Mouse (Mus musculus) heart, embryonic 11.5 days (tissue): Measurements from ENCODE around the gene Gm773. TPM values are rescaled to one million over a fixed set of nuclear protein-coding genes. Genes with fewer than 3 reads are reported as not detected.
"Not testable (repeated sequence)": the region's sequence is repeated elsewhere in the genome, so short reads cannot be mapped to it uniquely, and the experiment has no call there.

Experiments used
- ATAC-seq: fragments of 200-750 bp; cut with Nextera tagmentation; replicated peaks from 2 replicates; pipeline ENCODE4 v1.8.0; 2017; ENCODE audit warnings: moderate library complexity; ENCODE audit not compliant: insufficient number of reproducible peaks, low FRiP score, low TSS enrichment
- H3K27ac ChIP-seq: fragments of 300-500 bp; sonication (generic); 2 replicates; pipeline ENCODE4 v1.5.1; 2014; ENCODE audit warnings: mild to moderate bottlenecking, low read depth, low read length
- H3K27me3 ChIP-seq: fragments of 300-500 bp; sonication (generic); 2 replicates; pipeline ENCODE4 v1.6.1; 2014; ENCODE audit warnings: mild to moderate bottlenecking, low read length, mixed read lengths; ENCODE audit not compliant: control insufficient read depth, insufficient read depth
- H3K36me3 ChIP-seq: fragments of 300-500 bp; sonication (generic); 2 replicates; pipeline ENCODE4 v1.6.1; 2014; ENCODE audit warnings: mild to moderate bottlenecking, low read length, moderate library complexity, mixed read lengths; ENCODE audit not compliant: control insufficient read depth, insufficient read depth
- H3K4me1 ChIP-seq: fragments of 300-500 bp; sonication (generic); 2 replicates; pipeline ENCODE4 v1.6.1; 2014; ENCODE audit warnings: low read length; ENCODE audit not compliant: control insufficient read depth, insufficient read depth
- H3K4me2 ChIP-seq: fragments of 300-500 bp; sonication (generic); 2 replicates; pipeline ENCODE4 v1.6.1; 2014; ENCODE audit warnings: mild to moderate bottlenecking, moderate library complexity
- H3K4me3 ChIP-seq: fragments of 300-500 bp; sonication (generic); 2 replicates; pipeline ENCODE4 v1.5.1; 2014; ENCODE audit warnings: low read depth, low read length
- H3K9ac ChIP-seq: fragments of 300-500 bp; sonication (generic); 2 replicates; pipeline ENCODE4 v1.6.1; 2014; ENCODE audit warnings: mild to moderate bottlenecking, low read depth, low read length, moderate library complexity
- H3K9me3 ChIP-seq: fragments of 300-500 bp; sonication (generic); replicated peaks from 2 replicates; pipeline ENCODE4 v1.6.1; 2016; ENCODE audit warnings: low read length; ENCODE audit not compliant: control insufficient read depth
- WGBS: fragments of 180-500 bp; shearing (Covaris S2); extraction: QIAGEN DNeasy Blood & Tissue Kit; methylation state at CpG from one replicate; pipeline ENCODE4 v1.1.7; 2014; ENCODE audit not compliant: insufficient replicate concordance; 5-methylcytosine and 5-hydroxymethylcytosine counted together
- polyA plus RNA-seq: library from polyadenylated mRNA; unstranded; fragments of >200 nt; fragmentation: Nextera tagmentation; extraction: Ambion mirVana; gene quantifications from 2 replicates; pipeline ENCODE4 v1.2.1, GENCODE M21; 2014

The Gm773 gene
- not detected in 2 replicates for polyA plus RNA-seq

DNA sequence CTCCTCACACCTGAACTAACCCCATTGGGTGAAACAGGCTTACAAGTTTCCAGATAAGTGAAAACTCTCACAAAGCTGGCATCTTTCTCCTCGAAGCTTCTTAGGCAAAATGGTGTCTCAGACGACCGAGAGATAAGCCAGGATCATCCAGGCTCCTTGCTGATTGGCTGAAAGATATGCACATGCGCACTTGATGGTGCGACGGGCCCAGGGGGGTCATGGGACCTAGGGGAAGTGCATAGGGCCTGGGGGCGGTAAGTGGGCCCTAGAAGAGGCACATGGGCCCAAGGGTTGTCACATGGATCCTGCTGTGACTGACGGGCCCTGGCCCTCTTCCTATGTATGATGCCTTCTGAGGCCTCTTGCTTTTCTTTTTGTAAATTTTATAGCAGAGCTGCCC, at the start of gene Gm773:
Gene Gm773 (minus strand): TSS at position 111 of the 400 bp plus-strand sequence.
- no peak within 1 kb of the TSS for H3K27ac ChIP-seq
- H3K4me1 ChIP-seq, result no peaks in the 10 kb centered on the region
- H3K9ac ChIP-seq, result no peak within 1 kb of the TSS
- no peak within 1 kb of the TSS for H3K4me2 ChIP-seq
- no peaks in the 10 kb centered on the region for H3K36me3 ChIP-seq
- ATAC-seq, result no peak
- H3K4me3 ChIP-seq, result no peak within 1 kb of the TSS
- no peaks in the 10 kb centered on the region for H3K9me3 ChIP-seq
- no peaks in the 10 kb centered on the region for H3K27me3 ChIP-seq
- WGBS, result 82% methylated on average over 8 of the region's 8 CpGs

DNA sequence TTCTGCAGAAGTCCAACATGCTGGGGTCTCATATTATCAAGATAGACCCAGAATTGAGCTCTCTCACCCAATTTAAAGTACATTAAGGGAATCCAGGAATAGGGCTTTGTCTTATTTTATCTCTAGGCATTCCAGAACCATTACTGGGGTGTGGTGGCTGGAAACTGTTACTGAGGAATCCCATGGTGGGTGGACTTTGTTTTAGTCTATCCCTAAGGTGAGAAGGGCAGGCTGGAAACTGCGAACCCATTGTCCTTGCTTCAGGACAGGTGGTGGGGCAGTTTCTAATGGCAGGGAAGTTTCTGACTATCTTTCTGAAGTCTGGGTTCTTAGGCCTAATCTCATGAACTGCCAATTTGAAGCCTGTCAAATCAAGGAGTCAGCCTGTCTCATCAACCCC, 26.2 kb downstream of the Gm773 start:
- not testable (repeated sequence) for H3K4me2 ChIP-seq, H3K4me1 ChIP-seq, ATAC-seq, H3K36me3 ChIP-seq, H3K27ac ChIP-seq, H3K9ac ChIP-seq, H3K9me3 ChIP-seq, H3K27me3 ChIP-seq, H3K4me3 ChIP-seq
- no CpG with 5 or more reads among the region's 1 CpGs for WGBS

DNA sequence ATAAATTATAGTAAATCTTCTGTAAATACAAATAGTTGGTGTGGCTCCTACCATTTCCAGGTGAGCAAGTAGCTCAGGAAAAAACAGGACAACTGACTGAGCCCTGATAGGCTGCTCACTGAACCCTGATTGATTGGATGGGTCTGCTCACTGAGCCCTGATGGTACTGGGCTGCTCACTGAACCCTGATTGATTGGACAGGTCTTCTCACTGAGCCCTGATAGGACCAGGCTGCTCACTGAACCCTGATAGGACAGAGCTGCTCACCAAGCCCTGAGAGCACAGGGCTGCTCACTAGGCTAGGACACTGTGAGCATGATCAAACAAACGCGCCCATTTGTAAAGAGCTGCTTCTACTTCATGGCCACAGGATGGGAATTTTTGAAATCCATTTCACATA, 61.3 kb downstream of the Gm773 start:
- H3K4me3 ChIP-seq, result no peak overlapping the region
- ATAC-seq, result no peak
- no peaks in the 10 kb centered on the region for H3K4me1 ChIP-seq
- no peak overlapping the region for H3K9ac ChIP-seq
- no peaks in the 10 kb centered on the region for H3K9me3 ChIP-seq
- WGBS, result 89% methylated on average over 2 of the region's 2 CpGs
- no peak overlapping the region for H3K4me2 ChIP-seq
- H3K36me3 ChIP-seq, result no peaks in the 10 kb centered on the region
- H3K27ac ChIP-seq, result no peak overlapping the region
- H3K27me3 ChIP-seq, result no peaks in the 10 kb centered on the region

Other genes starting within 250 kb of the Gm773 start
- gene 3830403N18Rik, start 76.3 kb downstream of the Gm773 start, polyA plus RNA-seq, result 1.9 and 3.2 TPM in 2 replicates
- 8.0 and 9.7 TPM in 2 replicates for gene Zfp449, start 133.5 kb upstream of the Gm773 start, polyA plus RNA-seq
- gene Smim10l2a, start 161.7 kb upstream of the Gm773 start, polyA plus RNA-seq, result 2.0 and 3.2 TPM in 2 replicates
- gene Gm2174, start 235.1 kb upstream of the Gm773 start, polyA plus RNA-seq, result 1.5 and 1.9 TPM in 2 replicates
- 20.0 and 21.2 TPM in 2 replicates for gene Ints6l, start 242.0 kb upstream of the Gm773 start, polyA plus RNA-seq